Mouse (Mus musculus): Measurements from ENCODE around the gene Gpr139.

Gene Gpr139

DNA sequence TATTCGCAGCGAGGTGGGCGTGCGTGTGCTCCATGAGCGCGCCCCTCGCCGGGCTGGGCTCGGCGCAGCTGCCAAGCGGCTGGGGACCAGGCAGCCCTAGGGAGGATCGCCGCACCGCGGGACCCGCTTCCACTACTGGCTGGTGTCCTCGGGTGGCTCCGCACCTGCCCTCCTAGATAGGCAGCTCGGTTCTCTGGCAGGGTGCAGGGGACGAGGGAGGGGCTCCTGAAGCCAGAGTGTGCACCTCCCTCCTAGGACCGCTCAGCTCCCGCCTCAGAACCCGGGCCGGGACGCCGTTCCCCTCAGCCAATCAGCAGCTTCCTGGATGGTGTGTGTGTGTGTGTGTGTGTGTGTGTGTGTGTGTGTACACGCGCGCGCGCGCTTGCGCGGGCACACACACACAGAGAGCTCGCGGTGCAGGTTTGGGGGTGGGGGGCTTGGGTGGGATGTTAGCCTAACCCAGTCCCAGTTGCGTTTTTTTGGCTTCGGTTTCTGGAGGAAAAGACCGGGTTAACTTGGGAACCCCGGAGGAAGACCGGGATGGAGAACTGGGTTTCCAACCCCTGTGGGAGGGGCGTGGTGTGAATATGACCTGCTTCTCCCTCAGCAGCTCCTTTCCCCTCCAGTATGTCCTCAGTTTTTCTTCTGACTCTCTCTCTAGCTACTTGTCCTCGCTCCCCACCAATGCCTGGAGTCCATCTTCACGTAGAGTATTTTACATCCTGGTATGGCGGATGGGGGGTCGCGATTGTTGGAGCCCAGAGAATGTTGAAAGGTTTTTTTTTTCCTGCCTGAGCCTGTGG lies at the start of gene Gpr139:
TSS of gene Gpr139 (minus strand) at position 263 of the 803 bp plus-strand sequence.
- no peak for DNase-seq (ENCODE audit: low spot score)

DNA sequence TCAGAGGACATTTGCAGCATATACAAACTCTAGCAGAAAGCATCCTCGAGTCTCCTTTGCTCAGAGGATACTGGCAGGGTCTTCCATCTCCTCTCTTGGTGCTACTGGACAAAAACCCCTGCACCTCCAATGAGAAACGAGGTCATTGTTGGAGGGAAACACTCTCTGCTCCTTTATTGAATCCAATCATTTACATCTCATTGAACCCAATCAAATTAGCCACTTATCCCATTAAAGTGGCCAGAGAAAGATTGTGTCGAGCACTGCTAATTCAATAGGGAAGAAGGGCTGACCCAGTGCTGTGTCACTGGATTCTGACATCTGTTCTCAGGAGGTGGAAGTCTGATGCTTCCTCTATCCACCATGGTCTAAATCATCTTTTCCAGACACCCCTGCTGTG lies 46.6 kb upstream of the Gpr139 start:
- DNase-seq (ENCODE audit: low spot score), result no peak

DNA sequence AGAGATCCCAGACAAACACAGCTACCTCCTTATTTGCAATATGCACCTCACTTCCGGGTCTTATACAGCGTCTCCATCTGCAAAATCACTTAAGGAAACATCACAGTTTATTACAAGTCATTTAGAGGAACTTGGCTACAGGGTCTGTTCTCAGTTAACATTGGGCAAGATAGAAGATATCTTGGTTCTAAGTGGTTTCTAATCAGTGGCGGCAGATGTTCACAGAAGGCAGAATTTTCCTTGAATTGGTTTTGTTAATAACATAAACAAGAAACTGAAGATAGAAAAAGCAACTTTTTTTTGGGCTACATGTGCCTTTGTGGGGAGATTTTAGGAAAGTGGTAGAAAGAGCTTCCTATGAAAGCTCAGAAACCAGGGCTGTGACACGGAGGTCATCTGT lies 38.3 kb upstream of the Gpr139 start:
- DNase-seq (ENCODE audit: low spot score), result no peak

DNA sequence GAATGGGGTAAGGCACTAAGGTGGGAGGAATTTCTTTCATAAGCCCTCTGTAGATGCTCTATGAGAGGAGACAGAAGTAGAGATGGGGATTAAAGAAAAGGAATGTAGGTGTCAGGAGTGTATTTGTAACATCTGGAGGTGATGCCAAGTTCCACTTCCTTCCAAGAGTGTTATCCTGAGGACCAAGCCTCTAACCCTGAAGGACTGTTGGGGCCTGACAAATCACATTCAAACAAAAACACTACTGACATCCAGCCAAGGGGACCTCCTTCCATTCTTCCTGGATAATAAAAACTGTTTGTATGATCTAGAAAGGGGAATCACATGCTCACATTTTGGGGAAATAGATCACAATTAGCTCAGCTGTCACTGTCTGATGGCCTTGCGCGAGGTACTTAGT lies 34.7 kb upstream of the Gpr139 start:
- no peak for DNase-seq (ENCODE audit: low spot score)

DNA sequence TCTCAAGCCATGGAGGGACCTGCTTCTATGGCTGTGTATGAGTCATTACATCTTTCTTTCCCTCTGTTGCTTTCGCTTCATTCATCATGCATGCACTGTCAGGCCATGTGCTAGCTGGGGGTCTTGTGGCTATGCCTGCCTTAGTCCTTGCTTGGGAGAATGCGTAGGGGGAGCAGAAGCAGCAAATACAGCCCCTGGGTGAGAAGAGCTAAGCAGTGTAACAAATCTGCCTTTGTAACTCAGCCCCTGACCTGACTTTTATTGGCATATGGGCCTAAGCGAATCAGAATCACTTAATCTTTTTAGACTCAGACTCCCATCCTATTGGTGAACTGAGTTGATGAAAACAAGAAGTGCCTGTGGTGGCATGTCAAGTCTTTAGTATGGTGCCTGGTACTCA lies 22.8 kb upstream of the Gpr139 start:
- DNase-seq (ENCODE audit: low spot score), result no peak

DNA sequence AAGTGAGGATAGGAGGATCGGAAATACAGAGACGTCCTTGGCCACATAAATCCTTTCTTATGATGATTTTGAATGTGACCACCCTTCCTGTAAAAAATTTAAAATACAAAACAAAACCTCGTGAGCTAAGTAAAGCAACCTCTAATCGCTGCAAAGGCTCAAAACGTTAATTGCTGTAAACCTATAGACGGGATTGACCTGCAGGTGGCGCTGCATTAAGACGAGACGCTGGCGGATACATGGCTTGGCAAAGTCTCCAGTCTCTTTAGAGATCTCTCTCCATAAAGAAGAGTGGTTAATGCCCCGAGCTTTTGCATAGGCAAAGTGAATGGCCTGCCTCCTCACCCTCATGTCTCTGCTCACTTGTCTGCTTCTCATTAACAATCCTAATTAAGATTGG lies 2.0 kb upstream of the Gpr139 start:
- no peak for DNase-seq (ENCODE audit: low spot score)

GRCm38 (mm10) chr7:119185181-119185940 lies 958 bp upstream of the Gpr139 start:
- DNase-seq (ENCODE audit: low spot score), result no peak

GRCm38 (mm10) chr7:119181053-119181452 lies 3.4 kb downstream of the Gpr139 start:
- no peak for DNase-seq (ENCODE audit: low spot score)

DNA sequence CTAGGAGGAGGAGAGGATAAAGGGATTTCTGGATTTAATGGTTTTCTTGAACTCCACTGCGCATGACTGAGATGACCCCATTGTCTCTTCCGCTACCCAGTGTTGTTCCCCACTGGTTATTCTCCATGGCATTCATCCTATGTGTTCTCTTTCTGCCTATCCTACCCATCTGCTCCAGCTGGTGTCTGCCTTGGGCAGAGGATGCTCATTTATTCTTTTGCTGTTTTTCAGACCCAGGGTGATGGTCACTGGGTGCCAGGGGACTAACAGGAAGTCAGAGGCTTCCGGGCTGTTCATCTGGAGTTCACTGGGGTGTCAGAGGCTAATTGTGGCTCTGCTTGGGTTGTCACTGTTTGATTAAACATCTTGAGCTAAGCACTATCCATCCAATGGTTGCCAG lies 24.4 kb downstream of the Gpr139 start:
- DNase-seq (ENCODE audit: low spot score), result no peak

GRCm38 (mm10) chr7:119111771-119112170 lies 72.6 kb downstream of the Gpr139 start:
- no peak for DNase-seq (ENCODE audit: low spot score)

- peak; percentile 36 for DNase-seq (ENCODE audit: low spot score)
These were observed 78.5 kb downstream of the Gpr139 start for GRCm38 (mm10) chr7:119105878-119106277.

DNA sequence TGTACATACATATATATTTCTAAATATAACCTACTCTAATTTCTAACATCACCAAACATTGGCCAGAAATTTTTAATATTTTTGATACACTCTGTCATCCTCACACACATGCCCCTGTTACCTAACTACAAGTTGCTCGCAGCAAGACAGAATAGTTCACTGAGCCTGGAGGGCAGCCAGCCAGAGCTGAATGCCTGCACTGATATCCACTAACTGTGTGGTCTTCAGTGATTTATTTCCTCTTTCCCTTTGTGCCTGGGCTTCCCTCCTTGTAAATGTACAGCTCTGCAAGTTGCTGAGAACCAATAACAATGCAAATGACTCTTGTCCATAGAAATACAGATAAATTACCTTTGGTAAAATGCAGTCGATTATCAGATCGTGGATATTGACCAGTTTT lies 87.8 kb downstream of the Gpr139 start:
- DNase-seq (ENCODE audit: low spot score), result no peak

All from adipocyte (in vitro differentiated cells).